Mouse (Mus musculus): ENCODE measurements around the gene Dnah9.

GRCm38 (mm10) chr11:66164022-66164421, 4.3 kb downstream of the Dnah9 start:
- no peak for TF ChIP-seq POLR2A (IDR thresholded peaks at IDR 0.05; ENCODE audit: control insufficient read depth in 1 of 2, insufficient read depth in 1 of 2, low read depth in 1 of 2, low read length in 2 of 2, poor library complexity in 1 of 2)
- no peak for TF ChIP-seq CTCF (IDR thresholded peaks at IDR 0.05 in 2 of 3, conservative IDR thresholded peaks at IDR 0.05 in 1 of 3; ENCODE audit: control insufficient read depth in 1 of 3, insufficient read depth in 1 of 3, low read depth in 2 of 3, low read length in 3 of 3, poor library complexity in 1 of 3, severe bottlenecking in 1 of 3)
- TF ChIP-seq KAT2A (conservative IDR thresholded peaks at IDR 0.05; ENCODE audit: low read depth, low read length), result no peak
- TF ChIP-seq ETS1 (IDR thresholded peaks at IDR 0.05; ENCODE audit: low read depth, low read length), result no peak
- no peak for TF ChIP-seq EP300 (IDR thresholded peaks at IDR 0.05; ENCODE audit: low read depth in 1 of 2, low read length in 2 of 2)
- no peak for TF ChIP-seq USF1 (IDR thresholded peaks at IDR 0.05; ENCODE audit: low read depth, low read length)
- TF ChIP-seq ZNF384 (IDR thresholded peaks at IDR 0.05; ENCODE audit: low read depth, low read length), result no peak
- TF ChIP-seq MAZ (IDR thresholded peaks at IDR 0.05; ENCODE audit: low read depth, low read length), result no peak
